Mouse (Mus musculus) stomach, embryonic 14.5 days (tissue): ENCODE measurements around the gene Ppef1. TPM values are rescaled to one million over a fixed set of nuclear protein-coding genes. Genes with fewer than 3 reads are reported as not detected.

Source experiments
- ATAC-seq: fragments of 200-750 bp; cut with Nextera tagmentation; 2 replicates; pipeline ENCODE4 v1.8.0; 2017; ENCODE audit warnings: low read depth, moderate TSS enrichment; ENCODE audit not compliant: insufficient number of reproducible peaks, insufficient read depth, low FRiP score
- H3K27ac ChIP-seq: fragments of 300-500 bp; sonication (generic); 2 replicates; pipeline ENCODE4 v1.5.1; 2014; ENCODE audit warnings: mild to moderate bottlenecking, low read length, moderate library complexity, mixed read lengths
- H3K27me3 ChIP-seq: fragments of 300-500 bp; sonication (generic); 2 replicates; pipeline ENCODE4 v1.6.1; 2014; ENCODE audit warnings: low read length, control low read depth, mixed read lengths; ENCODE audit not compliant: control insufficient read depth, insufficient read depth
- H3K36me3 ChIP-seq: fragments of 300-500 bp; sonication (generic); 2 replicates; pipeline ENCODE4 v1.6.1; 2014; ENCODE audit warnings: mild to moderate bottlenecking, control low read depth, low read length, moderate library complexity, mixed read lengths; ENCODE audit not compliant: control insufficient read depth, insufficient read depth
- H3K4me1 ChIP-seq: fragments of 300-500 bp; sonication (generic); 2 replicates; pipeline ENCODE4 v1.6.1; 2014; ENCODE audit warnings: low read length, control low read depth, mixed read lengths; ENCODE audit not compliant: control insufficient read depth, insufficient read depth
- H3K4me2 ChIP-seq: fragments of 300-500 bp; sonication (generic); replicated peaks from 2 replicates; pipeline ENCODE4 v1.6.1; 2014; ENCODE audit warnings: low read depth, low read length, control low read depth
- H3K4me3 ChIP-seq: fragments of 300-500 bp; sonication (generic); 2 replicates; pipeline ENCODE4 v1.5.1; 2014; ENCODE audit warnings: low read depth, low read length, control low read depth
- H3K9ac ChIP-seq: fragments of 300-500 bp; sonication (generic); replicated peaks from 2 replicates; pipeline ENCODE4 v1.6.1; 2014; ENCODE audit warnings: low read depth, mild to moderate bottlenecking, control low read depth, low read length, moderate library complexity, mixed read lengths
- H3K9me3 ChIP-seq: fragments of 300-500 bp; sonication (generic); 2 replicates; pipeline ENCODE4 v1.6.1; 2016; ENCODE audit warnings: low read depth, low read length, control low read depth; ENCODE audit not compliant: control insufficient read depth
- WGBS: fragments of 180-500 bp; shearing (Covaris S2); extraction: QIAGEN DNeasy Blood & Tissue Kit; methylation state at CpG from one replicate; pipeline ENCODE4 v1.1.7; 2014; 5-methylcytosine and 5-hydroxymethylcytosine counted together
- polyA plus RNA-seq: library from polyadenylated mRNA; unstranded; fragments of >200 nt; fragmentation: Nextera tagmentation; extraction: Ambion mirVana; gene quantifications from 2 replicates; pipeline ENCODE4 v1.2.1, GENCODE M21; 2014

Gene Ppef1
- polyA plus RNA-seq, 1 experiment from 2014 or later: not detected

GRCm38 (mm10) chrX:160588523-160588922, 147.0 kb downstream of the Ppef1 start:
- 89% methylated on average over 4 of the region's 4 CpGs for WGBS
- H3K4me2 ChIP-seq: no peak overlapping the region

GRCm38 (mm10) chrX:160585110-160585509, 150.5 kb downstream of the Ppef1 start:
- H3K36me3 ChIP-seq: no peaks in the 10 kb centered on the region
- H3K4me2 ChIP-seq: no peak overlapping the region
- H3K9ac ChIP-seq: no peak overlapping the region
- H3K27ac ChIP-seq: no peak overlapping the region
- H3K27me3 ChIP-seq: no peaks in the 10 kb centered on the region
- WGBS: 57% methylated on average over 1 of the region's 1 CpGs
- no peak overlapping the region for H3K4me3 ChIP-seq
- ATAC-seq: no peak
- H3K9me3 ChIP-seq: no peaks in the 10 kb centered on the region
- no peaks in the 10 kb centered on the region for H3K4me1 ChIP-seq

More at GRCm38 (mm10) chrX:160588523-160588922, 147.0 kb downstream of the Ppef1 start:
- Histone ChIP-seq H3K9ac (no peak overlapping the region), H3K27me3 (no peaks in the 10 kb centered on the region), H3K36me3 (no peaks in the 10 kb centered on the region), H3K4me3 (no peak overlapping the region), H3K9me3 (no peaks in the 10 kb centered on the region), H3K27ac (no peak overlapping the region), H3K4me1 (no peaks in the 10 kb centered on the region)
- ATAC-seq: no peak

GRCm38 (mm10) chrX:160584148-160584838, 151.3 kb downstream of the Ppef1 start:
- Histone ChIP-seq H3K9me3 (no peaks in the 10 kb centered on the region), H3K4me1 (no peaks in the 10 kb centered on the region), H3K9ac (no peak overlapping the region), H3K27ac (no peak overlapping the region), H3K4me2 (no peak overlapping the region), H3K27me3 (no peaks in the 10 kb centered on the region), H3K4me3 (no peak overlapping the region), H3K36me3 (no peaks in the 10 kb centered on the region)
- ATAC-seq: no peak
- 78% methylated on average over 4 of the region's 4 CpGs for WGBS

- no peaks in the 10 kb centered on the region for H3K4me1 ChIP-seq
- H3K27ac ChIP-seq: no peak overlapping the region
- no peak for ATAC-seq
- no peaks in the 10 kb centered on the region for H3K27me3 ChIP-seq
- H3K36me3 ChIP-seq: no peaks in the 10 kb centered on the region
- H3K4me2 ChIP-seq: no peak overlapping the region
- no peak overlapping the region for H3K9ac ChIP-seq
- WGBS: 52% methylated on average over 5 of the region's 5 CpGs
- no peaks in the 10 kb centered on the region for H3K9me3 ChIP-seq
- no peak overlapping the region for H3K4me3 ChIP-seq
Observed at GRCm38 (mm10) chrX:160583589-160583988, 152.0 kb downstream of the Ppef1 start.

Other genes starting within 250 kb of the Ppef1 start
- gene Phka2, start 233.6 kb downstream of the Ppef1 start, polyA plus RNA-seq: 19.2 and 21.3 TPM in 2 replicates
- gene Rs1, start 32.2 kb upstream of the Ppef1 start, polyA plus RNA-seq: 0.29 TPM in 1 of 2 replicates, not detected in the other
- gene Gja6, start 171.3 kb upstream of the Ppef1 start, polyA plus RNA-seq: 0.27 and 0.45 TPM in 2 replicates